Mouse (Mus musculus) heart, adult 18-20 months (tissue): ENCODE measurements at regions not wholly inside any gene's neighbourhood (a gene's known extent, or its start where the extent isn't known, plus 50 kb on each side); places are given as distances from the start of the nearest gene placed in this dataset.

Source experiments
- DNase-seq, 2 experiments: peaks; one replicate each; pipeline ENCODE4 v3.0.0; 2021 to 2022; ENCODE audit warnings: mixed read lengths in 1 of 2

DNA sequence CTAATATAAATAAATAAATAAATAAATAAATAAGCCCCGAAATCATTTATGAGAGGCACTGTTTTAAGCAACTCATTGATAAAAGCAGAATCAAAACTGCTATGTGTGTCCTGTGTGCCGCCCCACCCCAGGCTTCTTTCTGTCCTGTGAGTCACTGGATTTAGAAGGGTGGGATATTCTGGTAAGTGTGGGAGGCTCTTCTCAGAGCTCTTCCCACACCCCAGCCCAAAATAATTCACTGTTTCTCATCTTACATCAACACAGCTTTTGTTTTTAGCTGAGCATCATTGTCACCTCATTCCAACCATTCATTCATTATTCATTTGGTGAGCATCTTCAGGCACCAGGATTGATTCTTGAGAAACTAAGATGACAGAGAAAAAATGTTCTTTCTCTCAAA, 118.4 kb downstream of the Barx2 start:
- DNase-seq, result no peak

DNA sequence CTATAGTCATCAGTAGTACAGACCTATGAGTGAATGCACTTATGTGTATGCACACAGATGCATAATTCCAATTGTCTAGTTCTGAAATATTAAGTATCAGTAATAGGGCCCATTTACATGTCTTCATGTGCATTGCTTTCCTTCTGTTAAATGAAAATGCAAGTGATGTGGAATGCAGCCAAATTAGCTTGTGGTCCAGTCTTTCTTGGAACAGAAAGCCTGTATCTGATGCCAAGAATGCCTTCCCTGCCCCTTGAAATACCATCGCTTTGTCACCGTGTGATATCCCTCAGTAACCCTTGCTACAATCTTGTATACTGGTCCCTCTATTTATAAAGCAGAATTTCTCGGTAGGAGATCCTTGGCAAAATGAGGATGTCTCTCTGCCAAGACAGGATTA, 137.3 kb downstream of the Barx2 start:
- peak; percentile 6 to 11 for DNase-seq

DNA sequence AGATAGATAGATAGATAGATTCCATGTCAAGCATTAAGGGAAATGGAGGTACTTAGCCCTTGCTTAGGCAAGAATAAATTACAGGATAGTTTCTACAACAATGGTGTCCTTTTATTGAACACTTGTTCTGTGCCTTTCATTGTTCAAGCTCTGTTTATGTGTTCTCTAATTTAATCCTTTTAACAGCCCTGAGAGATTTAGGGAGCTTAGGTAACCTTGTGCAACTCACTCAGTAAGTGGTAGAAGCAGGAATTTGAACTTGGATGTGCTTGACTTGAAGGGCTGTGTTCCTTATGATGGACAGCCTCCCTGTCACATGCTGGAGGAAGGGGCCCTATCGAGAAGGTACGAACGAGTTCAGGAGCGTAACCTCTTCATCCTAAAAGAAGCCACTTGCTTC, 147.9 kb downstream of the Barx2 start:
- DNase-seq, result no peak

DNA sequence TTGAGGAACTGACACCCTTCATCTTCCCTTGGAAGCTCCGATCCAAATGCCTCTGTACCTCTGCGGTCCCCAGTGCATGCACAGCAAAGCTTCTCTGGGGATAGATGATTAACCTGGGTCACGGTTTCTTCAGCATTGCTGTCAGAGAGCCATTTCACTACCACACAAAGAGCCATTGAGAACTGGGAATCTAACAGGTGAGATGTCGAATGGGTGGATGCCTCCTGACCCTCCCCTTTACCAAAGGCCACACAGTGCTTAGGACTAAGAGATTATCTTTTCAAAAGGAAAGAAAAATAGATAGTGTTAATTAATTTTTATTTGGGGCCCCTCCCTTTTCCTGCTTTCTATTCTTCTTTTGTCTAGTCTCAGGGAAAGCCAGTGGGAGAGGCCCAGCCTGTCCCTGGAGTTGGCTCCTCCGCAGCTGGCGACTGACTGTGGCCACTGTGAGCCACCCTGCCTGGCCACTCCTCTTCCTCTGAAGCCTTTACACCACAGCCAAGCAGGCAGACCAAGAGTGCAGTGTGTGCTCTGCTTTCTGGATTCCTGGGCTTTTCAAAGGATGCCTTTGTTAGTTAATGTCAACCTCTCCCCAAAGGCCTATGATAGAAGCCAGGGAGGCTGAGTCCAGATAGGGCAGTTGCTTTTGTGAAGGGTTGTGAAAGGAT, 155.2 kb downstream of the Barx2 start:
- DNase-seq, result peak in 1 of 2 experiments; percentile 16

DNA sequence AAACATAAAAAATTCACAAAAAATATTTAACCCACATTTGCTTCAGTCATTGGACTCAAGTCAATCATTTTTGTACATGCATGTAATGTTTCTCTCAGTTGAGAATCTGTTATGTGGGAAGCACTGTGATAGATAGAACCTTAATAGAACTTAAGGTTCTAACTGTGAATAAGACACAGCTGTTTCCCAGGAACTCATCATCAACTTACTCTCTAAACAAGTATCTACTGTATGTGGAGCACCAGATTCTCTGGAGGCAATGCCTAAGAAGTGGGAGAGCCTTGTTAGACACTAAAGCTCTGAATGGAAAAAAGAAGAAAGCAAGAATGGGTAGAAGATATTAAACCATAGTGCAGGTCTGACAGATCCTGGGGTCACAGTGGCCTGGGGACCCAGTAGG, 182.8 kb downstream of the Barx2 start:
- no peak for DNase-seq

DNA sequence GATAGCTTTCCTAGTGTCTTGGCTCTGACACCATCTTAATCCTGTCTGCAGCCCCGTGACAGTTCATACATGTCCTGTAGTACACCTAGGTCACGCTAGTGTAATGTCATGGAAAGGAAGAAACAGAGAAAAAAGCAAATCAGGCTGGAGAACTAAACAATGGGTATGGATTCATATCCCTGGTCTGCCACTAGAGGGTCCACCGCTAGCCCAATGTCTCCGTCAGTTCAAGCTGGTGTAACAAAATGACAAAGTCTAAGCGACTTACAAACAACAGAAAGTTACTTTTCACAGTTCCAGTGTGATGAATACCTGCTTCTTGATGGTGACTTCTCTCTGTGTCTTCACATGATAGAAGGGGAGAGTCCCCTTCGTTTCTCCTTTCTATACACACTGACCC, 194.0 kb downstream of the Barx2 start:
- no peak for DNase-seq

DNA sequence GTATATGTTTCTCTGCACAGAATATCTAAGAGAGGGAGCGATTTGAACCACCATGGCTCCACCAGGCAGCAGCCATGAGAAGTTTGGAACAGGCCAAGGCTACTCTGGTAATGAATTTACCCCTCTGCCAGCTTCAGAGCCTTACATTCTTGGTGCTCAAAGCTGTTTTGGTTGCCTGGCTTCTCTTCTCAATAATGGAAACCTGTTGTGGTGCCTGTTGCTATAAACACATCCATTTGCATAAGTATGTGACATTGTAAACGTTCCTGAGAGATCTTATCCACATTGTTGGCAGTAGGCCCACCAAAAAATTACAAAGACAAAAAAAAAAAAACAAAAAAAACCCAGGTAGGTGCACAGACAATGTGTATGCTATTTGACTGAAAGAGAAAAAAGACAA, 203.2 kb downstream of the Barx2 start:
- DNase-seq, result no peak

DNA sequence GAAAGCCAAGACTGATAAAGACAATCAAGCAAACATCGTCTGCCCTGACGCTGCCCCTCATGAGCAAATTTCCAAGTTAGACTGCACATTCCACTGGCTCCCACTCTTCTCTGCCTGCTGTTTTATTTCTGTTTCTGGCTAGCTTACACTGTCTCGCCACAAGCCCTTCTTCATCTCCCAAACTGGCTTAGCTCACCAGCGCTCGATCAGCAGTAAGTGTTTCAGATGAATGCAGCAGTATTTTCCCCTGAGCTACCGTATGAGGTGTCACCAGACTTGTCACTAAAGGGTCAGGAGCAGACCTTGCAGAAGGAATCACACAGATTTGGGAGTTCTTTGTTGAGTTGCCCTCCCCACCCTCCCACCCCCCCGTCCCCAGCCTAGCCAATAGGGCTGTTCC, 206.6 kb downstream of the Barx2 start:
- DNase-seq, result no peak

DNA sequence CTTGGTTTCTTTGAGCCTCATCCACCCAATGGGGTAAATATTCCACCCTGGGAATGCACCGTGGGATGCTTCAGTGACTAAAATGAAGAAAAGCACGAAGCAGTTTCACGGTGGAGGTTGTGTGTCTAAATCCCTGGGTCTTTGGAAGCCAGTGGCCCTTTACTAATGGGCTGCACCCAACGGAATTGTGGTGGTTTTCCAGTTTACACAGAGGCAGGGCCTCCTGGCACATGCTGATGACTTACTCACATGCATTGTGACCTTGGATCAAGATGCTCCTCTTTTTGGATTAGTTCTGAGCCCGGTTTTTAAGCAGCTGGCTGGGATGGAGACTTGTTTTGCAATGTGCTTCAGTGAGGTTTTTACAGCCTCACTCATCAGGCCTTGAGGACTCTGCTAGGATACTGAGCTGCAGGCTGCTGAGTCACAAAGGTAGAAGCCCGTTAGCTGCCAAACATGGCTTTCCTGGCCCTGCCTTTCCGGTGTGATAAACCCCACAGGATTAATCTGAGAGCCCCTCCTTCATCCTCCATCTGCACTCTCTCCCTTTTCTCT, 222.3 kb downstream of the Barx2 start:
- no peak for DNase-seq

DNA sequence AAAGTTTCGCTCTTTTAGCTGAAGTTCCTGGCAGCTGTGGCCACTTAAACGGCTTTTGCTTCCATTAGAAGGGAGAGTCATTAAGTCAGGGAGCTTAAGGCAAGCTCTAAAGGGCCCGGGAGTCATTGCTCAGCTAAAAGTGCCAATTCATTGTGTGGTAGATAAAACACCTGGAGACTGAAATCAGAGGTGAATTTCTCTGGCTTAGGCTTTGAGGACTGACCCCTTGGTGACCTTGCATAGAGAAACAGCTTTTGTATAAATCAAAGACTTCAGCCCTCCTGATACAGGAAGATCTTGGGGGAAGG, 224.1 kb upstream of the Tmem45b start:
- no peak for DNase-seq

DNA sequence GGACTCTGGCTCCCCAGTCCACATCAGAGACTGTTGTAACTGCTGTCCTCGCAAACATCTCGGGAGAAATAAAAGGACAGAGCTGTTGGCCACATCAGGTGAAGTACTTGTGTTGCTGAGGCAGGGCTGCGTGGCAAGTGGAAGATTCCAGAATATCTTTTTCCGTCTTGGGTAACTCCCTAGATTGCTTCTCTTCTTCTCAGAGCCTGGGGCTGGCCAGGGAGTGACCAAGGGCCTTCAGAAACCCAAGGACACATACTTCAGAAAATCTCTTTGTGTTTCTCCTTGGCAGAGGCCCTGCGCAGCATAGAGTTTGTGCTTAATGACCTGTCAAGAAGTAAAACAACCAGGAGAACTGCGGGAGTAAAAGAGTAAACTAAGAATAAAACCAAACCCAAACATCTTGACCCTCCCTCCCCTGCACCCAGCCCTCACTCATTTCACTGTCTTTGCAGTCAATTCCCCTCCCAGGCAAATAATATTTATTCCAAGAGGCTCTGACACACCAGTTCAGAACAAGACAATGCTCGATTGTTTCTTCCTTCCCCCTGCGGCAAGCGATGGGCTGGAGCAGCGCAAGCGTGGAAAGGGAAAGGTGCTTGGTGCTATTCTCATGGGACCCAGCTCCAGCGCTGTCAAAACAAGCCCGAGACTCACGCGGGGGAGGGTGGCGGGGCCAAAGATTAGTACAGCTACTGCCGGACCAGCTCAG, 223.6 kb upstream of the Tmem45b start:
- peak; percentile 47 for DNase-seq

DNA sequence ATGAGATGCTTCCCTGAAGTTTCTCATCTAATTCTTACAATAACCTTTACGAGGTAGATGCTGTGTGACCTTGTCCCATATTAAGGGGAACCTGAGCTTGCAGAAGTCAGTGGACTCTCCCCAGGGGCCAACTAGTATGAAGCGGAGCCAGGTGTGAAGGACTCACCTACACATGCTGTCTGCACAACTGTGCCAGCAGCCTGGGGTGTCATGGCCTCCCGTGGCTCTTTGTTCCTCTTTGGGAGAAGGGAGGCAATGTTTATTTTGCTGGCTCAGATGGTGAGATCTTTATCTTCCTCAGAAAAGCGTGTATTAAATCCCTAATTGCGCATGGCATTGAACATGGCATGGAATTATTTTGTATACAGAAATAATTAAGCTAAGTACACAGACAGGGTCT, 222.2 kb upstream of the Tmem45b start:
- no peak for DNase-seq

DNA sequence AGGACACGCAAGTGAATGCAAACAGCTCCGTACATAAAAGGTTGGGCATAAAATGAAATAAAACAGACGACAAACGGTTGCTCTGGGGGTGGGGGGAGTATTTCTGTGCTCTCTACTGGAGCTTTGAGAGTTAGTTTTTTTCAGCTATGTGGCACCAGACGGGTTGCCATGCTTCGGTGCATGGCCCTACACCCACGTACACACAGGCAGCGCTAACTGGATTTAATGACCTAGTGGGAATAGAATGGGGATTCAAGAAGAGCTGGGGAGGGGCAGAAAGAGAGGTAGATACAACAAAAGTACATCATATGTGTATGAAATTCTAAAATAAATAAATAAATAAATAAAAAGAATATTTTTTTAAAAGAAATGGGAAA, 220.5 kb upstream of the Tmem45b start:
- DNase-seq, result no peak

DNA sequence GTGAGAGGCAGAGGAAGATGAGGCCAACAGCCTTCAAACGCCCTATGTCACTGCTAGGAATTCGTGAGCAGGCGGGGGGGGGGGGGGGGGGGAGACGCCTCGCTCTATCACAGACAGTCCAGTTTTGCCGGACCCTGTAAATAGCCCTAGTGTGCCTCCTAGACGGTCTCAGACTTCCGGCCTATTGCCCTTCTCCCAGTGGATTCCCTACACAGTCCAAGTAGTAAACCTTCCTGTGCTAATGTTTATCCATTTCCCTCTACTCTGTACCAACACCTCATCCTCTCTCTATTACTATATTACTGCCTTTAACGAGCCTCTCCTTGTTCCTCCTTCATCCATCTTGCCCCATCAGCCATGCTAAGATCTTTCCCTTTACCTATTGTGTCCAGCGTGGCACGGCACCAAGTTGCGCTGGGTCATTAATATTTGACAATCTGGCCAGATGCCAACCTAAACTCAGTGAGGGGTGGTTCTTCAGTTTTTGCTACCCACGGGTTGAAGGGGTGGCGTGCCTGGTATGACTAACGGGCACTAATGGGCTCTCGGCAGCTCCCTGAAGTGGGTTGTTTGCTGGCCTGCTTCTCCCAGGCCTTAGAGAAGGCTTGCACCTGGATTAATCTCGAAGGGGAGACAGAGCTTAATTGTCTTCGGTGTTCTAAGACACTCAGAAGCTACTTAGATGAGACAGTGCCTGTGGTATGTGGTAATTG, 220.0 kb upstream of the Tmem45b start:
- DNase-seq, result no peak

DNA sequence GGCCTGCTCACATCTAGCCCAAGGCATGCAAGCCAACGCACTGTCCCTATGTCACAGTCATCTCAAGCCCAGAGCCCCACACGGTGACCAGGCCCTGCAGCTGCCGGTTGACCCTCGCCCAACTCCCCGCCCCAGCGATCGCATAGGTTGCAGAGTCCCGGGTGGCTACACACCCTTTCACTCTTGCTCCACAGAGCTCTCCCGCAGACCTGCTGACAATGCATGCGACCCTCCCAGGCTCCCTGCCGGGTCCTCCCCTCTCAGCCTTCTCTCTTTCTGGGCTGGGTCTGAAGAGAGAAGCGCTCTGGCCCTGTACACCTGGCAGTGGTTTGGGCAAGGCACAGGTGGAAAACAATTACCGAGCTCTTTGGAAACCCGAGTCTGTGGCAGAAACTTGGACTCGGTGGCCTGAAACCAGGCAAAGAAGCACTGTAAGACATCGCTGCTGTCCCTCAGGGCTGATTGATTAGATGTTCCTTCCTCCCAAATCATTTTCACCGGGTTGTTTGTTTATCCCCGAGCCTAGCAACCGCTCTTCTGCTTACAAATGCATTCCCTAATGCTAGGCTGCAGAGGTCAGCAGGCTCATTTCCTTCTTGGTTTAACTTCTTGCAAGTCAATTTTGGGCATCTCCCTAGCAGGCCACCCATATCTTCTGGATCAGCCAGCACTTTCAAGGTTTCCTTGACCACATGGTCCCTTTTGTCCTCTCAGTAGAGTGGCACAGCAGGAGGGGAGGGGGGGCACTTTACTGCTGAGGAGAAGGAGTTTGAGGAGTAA, 219.2 kb upstream of the Tmem45b start:
- DNase-seq, result peak; percentile 19 to 38

DNA sequence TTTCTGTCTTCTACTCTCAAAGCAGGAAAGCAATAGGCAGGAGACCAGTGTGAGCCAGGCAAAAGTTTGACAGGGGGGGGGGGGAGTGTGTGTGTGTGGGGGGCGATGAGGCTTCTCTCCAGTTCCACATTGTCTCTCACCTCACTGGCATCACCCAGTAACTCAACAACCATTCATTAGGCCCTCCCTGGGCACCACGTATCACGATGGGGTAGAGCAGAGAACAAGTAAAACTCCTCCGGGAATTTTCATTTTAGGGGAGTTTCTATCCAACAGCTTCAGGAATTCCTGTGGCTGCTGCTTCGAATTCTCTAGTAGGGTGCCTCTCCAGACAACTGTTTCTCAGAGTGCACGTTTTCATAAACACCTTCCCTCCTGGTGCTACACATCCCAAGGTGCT, 218.6 kb upstream of the Tmem45b start:
- DNase-seq, result no peak

DNA sequence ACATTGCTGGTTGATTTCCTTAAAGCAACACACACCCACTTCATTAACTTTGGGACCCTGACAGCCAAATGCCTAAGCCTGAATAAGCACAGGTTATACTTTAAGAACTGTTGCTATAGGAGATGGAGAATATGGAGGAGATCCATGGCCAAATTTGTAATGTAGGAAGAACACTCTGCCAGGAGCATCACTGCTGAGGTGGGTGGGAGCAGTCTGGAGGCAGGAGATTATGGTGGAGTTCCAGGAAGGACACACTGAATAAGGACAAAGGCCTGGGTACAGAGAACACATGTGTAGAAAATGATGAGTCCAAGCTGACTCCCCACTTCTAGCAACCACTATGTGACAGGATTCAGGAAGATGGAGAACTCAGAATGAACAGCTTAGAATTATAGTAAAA, 212.9 kb upstream of the Tmem45b start:
- DNase-seq, result no peak

DNA sequence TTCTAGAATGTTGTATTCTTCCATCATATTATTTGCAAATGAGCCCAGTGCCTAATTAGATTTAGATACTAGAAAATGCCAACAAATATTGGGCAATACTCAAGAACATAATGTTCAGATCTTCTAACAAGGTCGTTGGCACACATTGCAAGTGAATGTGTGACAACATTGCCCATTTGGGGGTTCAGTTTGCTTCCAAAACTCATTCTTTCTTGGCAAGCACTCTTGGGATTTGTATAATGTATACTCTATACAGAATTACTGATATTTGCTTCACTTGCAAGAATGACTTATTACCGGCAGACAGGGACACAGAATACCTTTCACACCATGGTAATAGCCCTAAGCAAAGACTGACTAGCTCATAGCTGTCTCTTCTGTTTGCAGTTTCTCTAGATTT, 194.8 kb upstream of the Tmem45b start:
- DNase-seq, result no peak

DNA sequence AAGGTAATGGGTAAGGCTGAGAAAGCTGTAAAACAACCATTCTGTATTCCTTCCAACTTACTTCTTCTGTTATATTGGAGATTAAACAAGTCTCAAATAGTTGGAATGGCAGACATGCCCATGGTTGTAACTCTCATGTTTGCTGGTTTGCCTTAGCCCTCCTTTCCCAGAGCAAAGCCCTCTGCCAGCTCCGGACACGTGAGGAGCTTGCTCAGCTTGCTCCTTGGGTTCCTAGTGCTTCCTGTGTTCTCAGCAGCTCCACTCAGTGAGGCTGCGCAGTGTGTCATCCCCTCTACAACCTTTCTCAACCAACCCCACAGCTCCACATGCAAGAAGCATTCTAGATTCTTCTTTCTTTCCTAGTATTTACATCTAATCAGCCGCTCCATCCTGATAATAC, 193.3 kb upstream of the Tmem45b start:
- DNase-seq, result no peak

DNA sequence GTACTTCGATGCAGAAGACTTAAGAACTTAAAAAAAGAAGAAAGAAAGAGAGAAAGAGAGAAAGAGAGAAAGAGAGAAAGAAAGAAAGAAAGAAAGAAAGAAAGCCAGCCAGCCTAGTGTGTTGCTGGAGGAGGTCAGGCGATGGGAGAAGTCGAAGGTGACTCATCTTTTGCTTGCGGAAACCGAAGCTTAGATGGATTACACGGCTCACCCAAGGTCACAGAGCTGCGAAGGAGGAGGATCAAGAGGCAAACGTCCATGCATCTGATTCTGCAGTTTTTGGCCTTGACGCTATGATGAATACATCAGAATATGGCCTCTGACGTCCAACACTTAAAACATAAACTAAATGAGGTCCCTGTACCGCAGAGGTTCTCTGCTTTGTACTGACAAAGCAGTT, 192.4 kb upstream of the Tmem45b start:
- DNase-seq, result no peak

DNA sequence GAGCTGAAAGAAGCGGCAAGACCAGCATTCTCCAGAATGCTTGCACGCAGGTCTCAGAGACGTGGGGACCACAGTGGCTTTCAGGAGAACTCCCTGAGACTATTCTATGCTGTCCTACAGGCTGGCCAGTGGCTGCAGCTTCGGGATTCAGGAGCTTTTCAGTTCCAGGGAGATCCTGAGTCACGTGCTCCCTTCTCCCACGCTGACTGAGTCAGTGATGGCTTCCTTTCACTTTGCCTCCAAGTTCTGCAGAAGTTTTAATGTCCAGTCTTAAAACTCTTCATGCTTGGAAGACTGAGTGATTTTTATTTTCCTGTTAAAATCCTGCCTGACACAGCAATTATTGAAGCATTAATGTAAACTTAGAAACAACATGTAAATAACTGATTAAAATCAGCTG, 190.5 kb upstream of the Tmem45b start:
- DNase-seq, result no peak

DNA sequence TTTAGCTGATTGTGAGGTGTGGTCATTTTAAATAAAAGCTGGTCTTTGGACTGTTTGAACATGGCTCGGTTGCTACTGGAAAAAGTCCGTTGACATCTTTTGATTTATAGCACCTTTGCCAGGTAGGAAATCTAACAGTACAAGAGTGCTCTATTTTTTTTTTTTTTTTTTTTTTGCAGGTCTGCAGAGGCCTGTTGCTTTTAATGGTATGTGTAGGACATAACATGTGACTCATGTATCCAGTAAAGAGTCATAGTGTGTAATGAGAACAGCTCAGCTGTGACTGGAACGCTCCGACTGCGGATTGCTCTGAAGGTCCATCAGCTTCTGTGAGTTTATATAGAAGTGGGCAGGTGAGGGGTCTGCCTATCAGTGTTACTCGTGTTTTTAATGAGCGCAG, 190.0 kb upstream of the Tmem45b start:
- no peak for DNase-seq

DNA sequence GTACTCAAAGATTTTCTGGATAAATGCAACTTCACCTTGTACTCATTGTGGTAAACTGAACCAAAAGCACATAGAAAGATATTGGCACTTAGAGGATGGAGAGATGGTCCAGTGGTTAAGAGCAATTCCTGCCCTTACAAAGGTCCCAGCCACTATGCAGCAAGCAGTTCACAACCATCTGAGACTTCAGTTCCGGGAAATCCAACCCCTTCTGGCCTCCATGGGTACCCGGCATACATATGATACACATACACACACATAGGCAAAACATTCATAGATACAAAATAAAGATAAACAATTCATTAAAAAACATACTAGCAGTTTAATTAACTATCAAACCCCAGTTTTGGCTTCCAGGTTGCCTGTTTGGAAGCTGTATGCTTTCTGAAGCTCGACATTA, 189.5 kb upstream of the Tmem45b start:
- DNase-seq, result no peak
